Mouse (Mus musculus) bone marrow, adult 2 months (tissue): ENCODE measurements around the gene Slx1b. TPM values are rescaled to one million over a fixed set of nuclear protein-coding genes. Genes with fewer than 3 reads are reported as not detected.
"Not testable (repeated sequence)": the region's sequence is repeated elsewhere in the genome, so short reads cannot be mapped to it uniquely, and the experiment has no call there.

ENCODE experiments used
- H3K27ac ChIP-seq: fragments of 200-500 bp; 2 replicates; pipeline ENCODE4 v1.5.1; 2012; ENCODE audit warnings: low read depth, mild to moderate bottlenecking, control low read depth, inconsistent platforms, low read length; ENCODE audit not compliant: control insufficient read depth, poor library complexity, insufficient read depth
- H3K4me1 ChIP-seq: fragments of 200-500 bp; 2 replicates; pipeline ENCODE4 v1.6.1; 2011; ENCODE audit warnings: low read length; ENCODE audit not compliant: control insufficient read depth, insufficient read depth
- H3K4me3 ChIP-seq: fragments of 200-500 bp; replicated peaks from 2 replicates; pipeline ENCODE3; 2011; ENCODE audit warnings: mild to moderate bottlenecking, low read depth, low read length, control low read depth; ENCODE audit not compliant: control insufficient read depth
- CTCF ChIP-seq: fragments of 200-500 bp; IDR thresholded peaks from 2 replicates; pipeline ENCODE4 v1.5.1; 2011; ENCODE audit warnings: low read length, control low read depth; ENCODE audit not compliant: control insufficient read depth, insufficient read depth
- POLR2A ChIP-seq: fragments of 200-500 bp; IDR thresholded peaks from 2 replicates; pipeline ENCODE4 v1.6.1; 2011; ENCODE audit warnings: low read depth, mild to moderate bottlenecking, control low read depth, low read length, borderline replicate concordance; ENCODE audit not compliant: control insufficient read depth
- WGBS: fragments of 180-500 bp; shearing (Covaris S2); methylation state at CpG from one replicate; pipeline ENCODE4 v1.1.7; 2018; 5-methylcytosine and 5-hydroxymethylcytosine counted together
- polyA plus RNA-seq: library from polyadenylated mRNA; stranded (reverse); fragments of >200 nt; gene quantifications from 2 replicates; pipeline ENCODE4 v1.2.4, GENCODE M21; 2011; ENCODE audit warnings: low replicate concordance; ENCODE audit not compliant: missing spikeins, insufficient read depth, insufficient read length

Slx1b gene
- 5.0 and 11.1 TPM in 2 replicates for polyA plus RNA-seq

DNA sequence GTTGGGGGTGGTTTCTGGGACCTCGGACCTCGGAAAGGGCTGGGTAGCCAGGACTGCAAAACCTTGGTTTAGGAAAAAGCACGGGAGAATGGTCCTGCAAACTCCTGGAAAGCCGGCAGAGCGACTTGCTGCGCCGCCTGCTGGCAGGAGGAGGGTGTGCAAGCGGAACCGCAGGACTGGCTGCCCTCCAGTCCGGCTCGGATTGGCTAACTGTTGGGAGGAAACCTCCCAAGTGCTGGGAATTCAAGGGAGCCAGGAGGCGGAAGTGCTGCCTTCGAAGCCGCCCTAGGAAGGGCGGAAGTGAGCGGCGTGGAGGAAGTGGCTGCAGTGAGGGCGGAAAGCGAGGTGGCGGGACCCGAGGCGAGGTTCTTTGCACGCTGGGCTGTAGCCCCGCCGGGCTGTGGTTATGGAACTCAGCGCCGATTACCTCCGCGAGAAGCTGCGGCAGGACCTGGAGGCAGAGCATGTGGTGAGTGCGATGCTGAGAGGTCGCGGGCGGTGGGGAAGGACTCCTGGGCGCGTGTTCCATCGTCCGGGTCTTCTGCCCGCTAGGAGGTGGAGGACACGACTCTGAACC lies at the start of gene Slx1b:
Gene Slx1b, minus strand, starts transcription at position 154 of the 577 bp plus-strand sequence.
- H3K27ac ChIP-seq = peak within 1 kb of the TSS; percentile 85
- no peaks in the 10 kb centered on the region; the same call in 1 of the 2 replicates for H3K4me1 ChIP-seq
- WGBS = 1% methylated on average over 40 of the region's 40 CpGs
- H3K4me3 ChIP-seq = peak within 1 kb of the TSS; percentile 78
- TF ChIP-seq POLR2A (peak; percentile 70; the same call in 1 of the 2 replicates), CTCF (peak; percentile 94)

DNA sequence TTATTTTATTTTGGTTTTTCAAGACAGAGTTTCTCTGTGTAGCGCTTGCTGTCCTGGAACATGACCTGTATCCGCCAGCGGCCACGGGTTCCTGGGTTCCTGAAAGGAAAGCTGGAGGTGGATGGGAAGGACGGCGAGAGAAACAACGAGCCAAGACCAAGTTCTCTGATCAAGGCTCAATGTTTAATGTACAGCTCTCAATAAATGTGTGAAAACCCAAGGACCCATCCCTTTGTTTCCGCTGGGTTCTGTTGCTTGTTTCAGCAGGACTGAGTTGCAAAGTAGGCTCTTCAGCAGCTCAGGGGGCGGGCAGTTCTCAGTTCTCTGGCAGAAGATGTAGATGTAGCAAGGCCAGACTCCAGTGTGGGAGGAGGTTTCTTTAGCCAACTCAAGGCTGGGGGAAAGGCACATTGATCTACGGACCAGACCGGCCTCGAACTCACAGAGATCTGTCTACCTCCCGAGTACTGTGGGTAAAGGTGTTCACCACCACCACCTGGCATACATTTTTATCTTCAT lies 46.4 kb upstream of the Slx1b start:
- TF ChIP-seq CTCF (no peak), POLR2A (no peak)
- no peak overlapping the region for H3K4me3 ChIP-seq
- no peak overlapping the region for H3K27ac ChIP-seq
- no peaks in the 10 kb centered on the region; the same call in 1 of the 2 replicates for H3K4me1 ChIP-seq
- WGBS = 87% methylated on average over 13 of the region's 13 CpGs

DNA sequence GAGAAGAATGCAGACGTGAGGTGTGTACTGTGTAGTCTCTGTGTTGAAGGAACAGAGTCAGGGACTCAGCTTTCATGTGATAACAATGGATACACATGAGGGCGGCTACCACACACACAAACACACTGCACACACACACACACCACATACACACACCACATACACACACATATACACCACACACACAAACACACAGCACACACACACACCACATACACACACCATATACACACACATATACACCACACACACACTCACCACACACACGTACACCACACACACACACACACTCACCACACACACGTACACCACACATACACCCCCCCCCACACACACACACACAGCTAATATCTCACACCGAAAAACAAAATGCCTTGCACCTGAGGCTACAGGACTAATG lies 45.9 kb upstream of the Slx1b start:
- H3K27ac ChIP-seq = no peak overlapping the region
- TF ChIP-seq CTCF (no peak), POLR2A (no peak)
- WGBS = 80% methylated on average over 5 of the region's 5 CpGs
- H3K4me3 ChIP-seq = no peak overlapping the region
- H3K4me1 ChIP-seq = no peaks in the 10 kb centered on the region; the same call in 1 of the 2 replicates

DNA sequence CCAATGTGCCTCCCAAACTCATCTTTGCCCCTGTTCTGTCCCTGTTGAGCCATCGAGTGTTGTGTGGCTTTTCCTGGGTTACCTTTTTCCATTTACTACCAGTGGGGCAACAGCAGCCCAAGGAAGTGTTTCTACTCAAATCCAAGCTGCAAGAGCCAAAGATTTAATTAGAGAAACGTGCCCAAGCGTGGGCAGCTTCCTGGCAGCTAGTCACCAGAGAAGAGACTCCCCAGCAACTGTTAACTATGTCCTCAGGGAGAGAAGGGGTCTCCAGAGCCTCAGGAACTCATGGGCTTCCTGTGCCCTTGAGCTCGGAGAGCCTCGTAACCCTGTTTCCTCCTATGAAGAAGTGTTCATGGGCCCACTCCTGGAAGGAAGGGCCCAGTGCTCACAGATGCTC lies 45.4 kb upstream of the Slx1b start:
- TF ChIP-seq POLR2A (no peak), CTCF (no peak)
- no peaks in the 10 kb centered on the region; the same call in 1 of the 2 replicates for H3K4me1 ChIP-seq
- WGBS = 43% methylated on average over 5 of the region's 5 CpGs

DNA sequence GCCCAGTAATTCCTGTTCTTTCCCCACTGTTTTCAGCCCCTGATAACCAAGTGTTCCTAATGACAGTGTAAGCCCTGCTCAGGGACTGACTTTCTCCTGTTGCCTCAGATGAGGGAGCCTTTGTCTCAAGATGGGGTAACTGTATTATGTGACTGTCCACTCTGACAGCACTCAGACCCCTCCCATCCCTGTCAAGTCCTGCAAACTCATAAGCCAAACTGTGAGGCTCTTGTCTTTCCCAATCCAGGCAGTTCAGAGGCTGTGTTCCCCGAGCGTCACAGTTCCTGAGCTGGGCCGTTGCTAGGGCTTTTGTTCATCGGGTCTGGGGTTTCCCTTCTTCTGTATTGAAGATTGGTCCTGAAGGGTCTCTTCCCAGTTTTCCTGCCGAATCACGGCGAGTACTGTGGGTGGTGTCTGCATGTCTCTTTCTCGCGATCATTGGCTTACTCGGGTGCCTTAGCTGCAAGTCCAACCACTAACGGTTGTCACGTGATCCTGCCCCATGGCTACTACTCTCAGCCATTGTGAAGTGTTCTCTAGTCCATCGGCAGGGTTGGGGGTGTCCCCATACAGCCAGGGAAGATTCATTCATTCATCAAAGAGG lies 44.6 kb upstream of the Slx1b start:
- TF ChIP-seq POLR2A = no peak
- no peak for TF ChIP-seq CTCF
- H3K4me3 ChIP-seq = no peak overlapping the region
- no peak overlapping the region for H3K27ac ChIP-seq
- H3K4me1 ChIP-seq = no peaks in the 10 kb centered on the region; the same call in 1 of the 2 replicates
- 78% methylated on average over 13 of the region's 13 CpGs for WGBS

More for the DNA sequence above, 45.4 kb upstream of the Slx1b start:
- Histone ChIP-seq H3K4me3 (no peak overlapping the region), H3K27ac (no peak overlapping the region)

DNA sequence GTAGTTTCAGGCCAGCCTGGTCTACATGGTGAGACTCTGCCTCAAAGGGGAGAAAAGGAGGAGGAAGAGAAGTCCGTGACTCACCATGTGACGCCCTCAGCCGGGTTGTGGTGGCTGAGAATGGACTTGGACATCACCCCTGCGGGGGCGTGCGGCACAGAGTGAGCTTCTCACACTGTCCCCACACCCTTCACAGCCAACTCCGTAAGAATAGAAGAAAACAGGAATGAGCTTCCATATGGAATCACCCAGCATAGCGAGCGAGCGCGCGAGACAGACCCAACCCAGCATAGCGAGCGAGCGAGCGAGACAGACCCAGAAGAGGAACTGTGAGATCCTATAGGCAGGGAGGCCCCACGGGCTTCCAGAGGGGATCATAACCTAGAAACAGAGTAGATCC lies 44.0 kb upstream of the Slx1b start:
- H3K4me3 ChIP-seq = no peak overlapping the region
- no peak for TF ChIP-seq POLR2A
- no peak for TF ChIP-seq CTCF
- H3K4me1 ChIP-seq = no peaks in the 10 kb centered on the region; the same call in 1 of the 2 replicates
- H3K27ac ChIP-seq = no peak overlapping the region
- WGBS = 82% methylated on average over 17 of the region's 17 CpGs

DNA sequence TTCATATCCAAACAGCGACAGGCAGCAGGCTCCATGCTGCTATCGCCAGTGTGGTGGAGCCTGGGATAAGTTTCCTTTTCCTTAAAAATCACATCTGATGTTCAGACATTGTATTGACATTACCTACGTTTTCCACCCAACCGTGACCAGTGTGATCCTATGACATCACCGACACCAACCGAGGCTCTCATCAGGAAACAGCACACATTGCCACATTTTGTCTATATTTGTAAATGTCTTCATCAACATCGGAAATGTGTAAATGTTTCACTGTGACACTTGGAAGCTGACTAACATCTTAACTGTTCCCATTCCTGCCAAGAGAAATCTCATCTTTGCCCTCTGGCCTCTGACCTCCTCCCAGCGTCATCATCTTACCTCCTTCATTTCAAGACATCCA lies 40.5 kb upstream of the Slx1b start:
- WGBS = 60% methylated on average over 8 of the region's 8 CpGs
- no peak for TF ChIP-seq POLR2A
- TF ChIP-seq CTCF = no peak
- Histone ChIP-seq H3K4me3 (no peak overlapping the region), H3K27ac (no peak overlapping the region), H3K4me1 (no peaks in the 10 kb centered on the region; the same call in 1 of the 2 replicates)

DNA sequence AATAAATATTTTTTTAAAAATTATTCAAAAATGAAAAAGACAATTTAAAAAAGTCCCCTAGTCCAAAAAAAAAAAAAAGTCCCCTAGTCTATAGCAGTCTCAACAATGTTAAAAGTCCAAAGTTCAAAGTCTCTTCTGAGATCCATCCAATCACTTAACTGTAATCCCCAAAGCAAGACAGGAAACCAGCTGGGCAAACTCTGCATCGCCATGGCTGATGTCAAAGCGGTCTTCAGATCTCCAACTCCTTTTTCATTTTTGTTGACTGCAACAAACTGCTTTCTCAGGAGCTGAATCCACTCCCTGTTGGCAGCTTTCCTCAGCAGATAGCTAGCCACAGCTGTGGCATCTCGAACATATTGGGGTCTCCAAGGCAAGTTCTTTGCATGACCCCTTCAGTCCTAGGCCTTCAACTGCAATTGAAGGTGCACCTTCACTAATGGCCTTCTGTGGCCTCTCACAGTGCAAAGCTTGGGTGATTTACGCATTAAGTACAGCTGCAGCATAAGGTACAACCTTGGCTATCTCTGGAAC lies 34.7 kb upstream of the Slx1b start:
- not testable (repeated sequence) for H3K4me3 ChIP-seq, H3K27ac ChIP-seq, H3K4me1 ChIP-seq
- WGBS = 70% methylated on average over 4 of the region's 4 CpGs
